Mouse (Mus musculus): ENCODE measurements around the gene Kirrel3. TPM values are rescaled to one million over a fixed set of nuclear protein-coding genes. Genes with fewer than 3 reads are reported as not detected.

Gene Kirrel3
- polyA plus RNA-seq, 1 experiment from 2014 or later = 0.72 TPM

GRCm38 (mm10) chr9:35057631-35058030 is 571.9 kb downstream of the Kirrel3 start:
- Histone ChIP-seq H3K4me3 (ENCODE audit: low read depth, low read length) (no peak overlapping the region), H3K4me1 (ENCODE audit: insufficient read depth, low read depth, low read length) (no peaks in the 10 kb centered on the region; the same call in 1 of the 2 replicates), H3K36me3 (ENCODE audit: insufficient read depth, low read length) (peaks cover 14% of the 10 kb centered on the region; the same call in 1 of the 2 replicates), H3K4me2 (replicated peaks; ENCODE audit: low read depth, low read length) (no peak overlapping the region), H3K27me3 (replicated peaks; ENCODE audit: insufficient read depth, low read length) (no peaks in the 10 kb centered on the region), H3K9me3 (ENCODE audit: low read length) (no peaks in the 10 kb centered on the region), H3K27ac (ENCODE audit: low read length) (no peak overlapping the region), H3K9ac (replicated peaks; ENCODE audit: low read depth) (no peak overlapping the region)
- whole genome bisulfite sequencing = 87% methylated on average over 6 of the region's 6 CpGs
- ATAC-seq (no peak), DNase-seq (ENCODE audit: low spot score) (no peak)
- TF ChIP-seq CTCF (IDR thresholded peaks at IDR 0.05) (no peak), EP300 (IDR thresholded peaks at IDR 0.05) (no peak)

DNA sequence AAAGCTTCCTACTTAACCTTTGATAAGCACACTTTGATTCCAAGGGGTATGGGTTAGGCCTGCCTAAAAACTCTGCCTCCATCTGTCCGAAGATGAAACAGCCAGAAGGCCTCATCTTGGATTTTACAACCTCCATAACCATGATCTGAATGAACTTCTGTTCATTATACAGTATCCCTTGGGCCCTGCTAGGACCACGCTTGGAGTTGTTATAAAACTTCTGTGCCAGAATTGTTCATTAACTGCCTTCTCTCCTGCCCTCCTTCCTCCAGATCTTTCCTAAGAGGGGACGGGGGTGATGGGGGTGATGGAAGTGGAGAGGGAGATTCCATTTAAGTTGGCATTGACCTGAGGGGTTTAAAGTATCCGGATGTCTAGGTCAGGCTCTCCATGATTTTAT is 572.5 kb downstream of the Kirrel3 start:
- H3K4me3 ChIP-seq (ENCODE audit: low read depth, low read length) = no peak overlapping the region
- peaks cover 9% of the 10 kb centered on the region; the same call in 1 of the 2 replicates for H3K36me3 ChIP-seq (ENCODE audit: insufficient read depth, low read length)
- no peaks in the 10 kb centered on the region for H3K9me3 ChIP-seq (ENCODE audit: low read length)
- WGBS = 89% methylated on average over 4 of the region's 4 CpGs
- no peaks in the 10 kb centered on the region for H3K27me3 ChIP-seq (replicated peaks; ENCODE audit: insufficient read depth, low read length)
- H3K9ac ChIP-seq (replicated peaks; ENCODE audit: low read depth) = no peak overlapping the region
- no peaks in the 10 kb centered on the region; the same call in 1 of the 2 replicates for H3K4me1 ChIP-seq (ENCODE audit: insufficient read depth, low read depth, low read length)
- H3K4me2 ChIP-seq (replicated peaks; ENCODE audit: low read depth, low read length) = no peak overlapping the region
- H3K27ac ChIP-seq (ENCODE audit: low read length) = no peak overlapping the region
- DNase-seq (ENCODE audit: low spot score) = no peak
- TF ChIP-seq CTCF (IDR thresholded peaks at IDR 0.05) (no peak), EP300 (IDR thresholded peaks at IDR 0.05) (no peak)
- ATAC-seq = no peak

- 80% methylated on average over 2 of the region's 2 CpGs for WGBS
- H3K4me2 ChIP-seq (replicated peaks; ENCODE audit: low read depth, low read length) = no peak overlapping the region
- 0 out of 2 replicates have a peak, but pooled peaks cover 6% of the 10 kb centered on the region for H3K36me3 ChIP-seq (ENCODE audit: insufficient read depth, low read length)
- no peak overlapping the region for H3K4me3 ChIP-seq (ENCODE audit: low read depth, low read length)
- H3K9me3 ChIP-seq (ENCODE audit: low read length) = no peaks in the 10 kb centered on the region
- no peak overlapping the region for H3K9ac ChIP-seq (replicated peaks; ENCODE audit: low read depth)
- TF ChIP-seq CTCF (IDR thresholded peaks at IDR 0.05) (no peak), EP300 (IDR thresholded peaks at IDR 0.05) (no peak)
- DNase-seq (ENCODE audit: low spot score) (no peak), ATAC-seq (no peak)
- no peaks in the 10 kb centered on the region; the same call in 1 of the 2 replicates for H3K4me1 ChIP-seq (ENCODE audit: insufficient read depth, low read depth, low read length)
- H3K27me3 ChIP-seq (replicated peaks; ENCODE audit: insufficient read depth, low read length) = no peaks in the 10 kb centered on the region
- H3K27ac ChIP-seq (ENCODE audit: low read length) = no peak overlapping the region
Observed at GRCm38 (mm10) chr9:35058596-35059354, 573.1 kb downstream of the Kirrel3 start.

- peak; percentile 14; the same call in 1 of the 2 replicates for TF ChIP-seq CTCF (IDR thresholded peaks at IDR 0.05)
- TF ChIP-seq EP300 (IDR thresholded peaks at IDR 0.05) = no peak
- DNase-seq (ENCODE audit: low spot score) = no peak
- Histone ChIP-seq H3K4me2 (replicated peaks; ENCODE audit: low read depth, low read length) (no peak overlapping the region), H3K4me1 (ENCODE audit: insufficient read depth, low read depth, low read length) (no peaks in the 10 kb centered on the region; the same call in 1 of the 2 replicates), H3K36me3 (ENCODE audit: insufficient read depth, low read length) (no peaks in the 10 kb centered on the region), H3K9ac (replicated peaks; ENCODE audit: low read depth) (no peak overlapping the region), H3K27me3 (replicated peaks; ENCODE audit: insufficient read depth, low read length) (no peaks in the 10 kb centered on the region), H3K4me3 (ENCODE audit: low read depth, low read length) (no peak overlapping the region), H3K27ac (ENCODE audit: low read length) (no peak overlapping the region), H3K9me3 (ENCODE audit: low read length) (no peaks in the 10 kb centered on the region)
- WGBS = 79% methylated on average over 5 of the region's 5 CpGs
- no peak for ATAC-seq
Observed at GRCm38 (mm10) chr9:35059881-35060280, 574.2 kb downstream of the Kirrel3 start.

- no peak for DNase-seq (ENCODE audit: low spot score)
- TF ChIP-seq EP300 (IDR thresholded peaks at IDR 0.05) (no peak), CTCF (IDR thresholded peaks at IDR 0.05) (no peak)
- no peaks in the 10 kb centered on the region for H3K27me3 ChIP-seq (replicated peaks; ENCODE audit: insufficient read depth, low read length)
- H3K9me3 ChIP-seq (ENCODE audit: low read length) = no peaks in the 10 kb centered on the region
- no peak overlapping the region for H3K4me3 ChIP-seq (ENCODE audit: low read depth, low read length)
- no peaks in the 10 kb centered on the region for H3K36me3 ChIP-seq (ENCODE audit: insufficient read depth, low read length)
- 0 out of 2 replicates have a peak, but pooled peaks have one; percentile 17 for ATAC-seq
- no peak overlapping the region for H3K9ac ChIP-seq (replicated peaks; ENCODE audit: low read depth)
- WGBS = 50% methylated on average over 2 of the region's 2 CpGs
- no peak overlapping the region for H3K4me2 ChIP-seq (replicated peaks; ENCODE audit: low read depth, low read length)
- no peaks in the 10 kb centered on the region; the same call in 1 of the 2 replicates for H3K4me1 ChIP-seq (ENCODE audit: insufficient read depth, low read depth, low read length)
- H3K27ac ChIP-seq (ENCODE audit: low read length) = no peak overlapping the region
Observed at GRCm38 (mm10) chr9:35061446-35061845, 575.8 kb downstream of the Kirrel3 start.

Data from lung, postnatal 0 days (tissue).